7 mouse cellular contexts compared by ENCODE assay signal in the genomic region with DNA sequence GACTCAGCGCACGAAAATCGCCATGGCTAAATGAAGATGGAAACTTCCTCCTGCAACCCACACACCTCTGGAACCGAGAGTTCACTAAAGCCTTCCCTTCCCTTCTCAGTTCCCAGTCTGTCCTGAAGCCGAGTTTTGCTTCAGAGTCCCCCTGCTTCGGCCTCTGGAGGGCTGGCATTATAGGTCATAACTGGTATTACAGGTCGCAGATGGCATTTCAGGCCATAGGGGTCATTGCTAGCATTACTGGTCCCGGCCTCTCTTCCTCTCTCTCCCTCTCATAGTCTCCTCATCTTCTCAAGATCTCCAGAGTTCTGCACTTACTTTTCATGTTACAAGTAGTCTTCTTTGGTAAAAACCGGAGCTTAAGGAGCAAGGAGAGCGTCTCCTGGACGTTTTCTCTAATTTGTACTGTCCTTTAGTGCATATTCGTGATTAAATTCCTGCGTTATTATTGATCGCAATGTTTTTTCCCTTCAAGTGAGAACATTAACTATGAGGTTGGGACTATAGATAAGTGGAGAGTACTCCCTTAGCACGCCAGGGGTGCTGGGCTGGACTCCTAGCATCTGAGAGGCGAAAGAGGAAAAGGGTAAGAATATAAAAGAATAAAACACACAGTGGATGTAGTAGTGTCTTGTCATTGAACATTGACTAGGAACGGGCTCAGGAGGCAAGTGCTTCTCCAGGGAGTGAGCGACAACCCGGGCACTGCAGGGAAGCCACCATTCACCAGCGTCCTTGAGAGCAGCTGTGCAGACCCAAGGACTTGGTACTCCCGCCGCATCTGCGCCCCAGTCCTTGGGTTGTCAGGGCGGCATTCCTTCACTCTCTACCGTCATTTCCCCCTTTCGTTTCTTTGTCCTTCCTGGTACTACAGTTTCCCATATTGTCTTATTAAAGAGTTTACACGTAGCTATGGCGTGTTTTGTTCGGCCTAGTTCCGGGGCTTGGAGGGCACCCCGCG. TPM values are rescaled to one million over a fixed set of nuclear protein-coding genes. Genes with fewer than 3 reads are reported as not detected.
DNase-seq lines count a peak whose midpoint lies in the region; ATAC-seq lines count a peak whose summit lies in the region.

No protein-coding gene starts in this region.

- H3K27me3 ChIP-seq in lung, embryonic 16.5 days (ENCODE audit: control insufficient read depth, insufficient read depth, low read depth, low read length): no peaks in the 10 kb centered on the region
- H3K27me3 ChIP-seq in forebrain, embryonic 15.5 days: no peaks in the 10 kb centered on the region
- no peaks in the 10 kb centered on the region for H3K27me3 ChIP-seq in stomach, embryonic 16.5 days (ENCODE audit: control insufficient read depth, insufficient read depth, low read length)

- WGBS in lung, embryonic 16.5 days: 20% methylated on average over 32 of the region's 32 CpGs
- 15% methylated on average over 32 of the region's 32 CpGs for WGBS in forebrain, embryonic 15.5 days
- WGBS in stomach, embryonic 16.5 days: 19% methylated on average over 32 of the region's 32 CpGs

- no peaks in the 10 kb centered on the region for H3K36me3 ChIP-seq in lung, embryonic 16.5 days (ENCODE audit: control insufficient read depth, insufficient read depth, low read length)
- no peaks in the 10 kb centered on the region for H3K36me3 ChIP-seq in forebrain, embryonic 15.5 days
- no peaks in the 10 kb centered on the region for H3K36me3 ChIP-seq in stomach, embryonic 16.5 days (ENCODE audit: control insufficient read depth, insufficient read depth, low read length)

- peak overlapping the region; percentile 83 for H3K4me2 ChIP-seq in lung, embryonic 16.5 days (ENCODE audit: low read depth, low read length)
- peak overlapping the region; percentile 63 for H3K4me2 ChIP-seq in forebrain, embryonic 15.5 days (replicated peaks)
- peak overlapping the region; percentile 76 for H3K4me2 ChIP-seq in stomach, embryonic 16.5 days (ENCODE audit: low read depth, low read length)

- peak overlapping the region; percentile 86 for H3K4me3 ChIP-seq in lung, embryonic 16.5 days (ENCODE audit: low read length)
- H3K4me3 ChIP-seq in forebrain, embryonic 15.5 days: peak overlapping the region; percentile 60
- peak overlapping the region; percentile 69 for H3K4me3 ChIP-seq in stomach, embryonic 16.5 days (replicated peaks; ENCODE audit: low read length)

- H3K9ac ChIP-seq in lung, embryonic 16.5 days (ENCODE audit: low read length): peak overlapping the region; percentile 96
- peak overlapping the region; percentile 65 for H3K9ac ChIP-seq in forebrain, embryonic 15.5 days (replicated peaks)
- peak overlapping the region; percentile 88 for H3K9ac ChIP-seq in stomach, embryonic 16.5 days (ENCODE audit: low read length)

- no peaks in the 10 kb centered on the region for H3K9me3 ChIP-seq in lung, embryonic 16.5 days (ENCODE audit: control insufficient read depth, low read length)
- H3K9me3 ChIP-seq in forebrain, embryonic 15.5 days: no peaks in the 10 kb centered on the region
- H3K9me3 ChIP-seq in stomach, embryonic 16.5 days (replicated peaks; ENCODE audit: control insufficient read depth, low read length): no peaks in the 10 kb centered on the region

- peaks cover 38% of the 10 kb centered on the region for H3K4me1 ChIP-seq in lung, embryonic 16.5 days (replicated peaks; ENCODE audit: control insufficient read depth, insufficient read depth, low read length)
- H3K4me1 ChIP-seq in forebrain, embryonic 15.5 days: peaks cover 31% of the 10 kb centered on the region
- H3K4me1 ChIP-seq in stomach, embryonic 16.5 days (ENCODE audit: control insufficient read depth, insufficient read depth, low read length): peaks cover 16% of the 10 kb centered on the region

- H3K27ac ChIP-seq in lung, embryonic 16.5 days (ENCODE audit: low read length): peak overlapping the region; percentile 96
- H3K27ac ChIP-seq in forebrain, embryonic 15.5 days (replicated peaks): peak overlapping the region; percentile 85
- peak overlapping the region; percentile 85 for H3K27ac ChIP-seq in stomach, embryonic 16.5 days (ENCODE audit: low read length)

- no peak for DNase-seq in lung, postnatal 36 days
- DNase-seq in adrenal gland, postnatal 14 days: peak; percentile 70
- peak; percentile 50 for DNase-seq in kidney, postnatal 14 days
- peak; percentile 41 for DNase-seq in mesoderm, embryonic 11.5 days (ENCODE audit: low read depth, low spot score)

- peak; percentile 45 for ATAC-seq in lung, embryonic 16.5 days (ENCODE audit: low read depth)
- peak; percentile 62 for ATAC-seq in forebrain, embryonic 15.5 days (replicated peaks)
- ATAC-seq in stomach, embryonic 16.5 days (ENCODE audit: insufficient read depth, low FRiP score): peak; percentile 10; the same call in 1 of the 2 replicates

RNA-seq across cellular contexts. Expression of a gene that starts 0.8 kb away (rescaled TPM):
- 50.8 and 53.2 TPM in 2 replicates for polyA plus RNA-seq in lung, embryonic 16.5 days (2015; fragmentation: Nextera tagmentation; extraction: Ambion mirVana)
- 57.2 and 69.4 TPM in 2 replicates for total RNA-seq in adrenal gland, postnatal 14 days (2021)
- 22.1 and 22.4 TPM in 2 replicates for polyA plus RNA-seq in forebrain, embryonic 15.5 days (2015; fragmentation: Nextera tagmentation; extraction: Ambion mirVana)
- polyA plus RNA-seq in stomach, embryonic 16.5 days (2015; fragmentation: Nextera tagmentation; extraction: Ambion mirVana): 41.8 and 44.9 TPM in 2 replicates

Comparison
In these comparisons a context has a peak if more than half of its experiments do, and no peak if none do; other contexts are left out.
1. ATAC-seq: peak in every context shown above with its lines; median percentile 62 in forebrain, embryonic 15.5 days; 45 in lung, embryonic 16.5 days; 10 in stomach, embryonic 16.5 days.